Mouse (Mus musculus) limb, embryonic 12.5 days (tissue): ENCODE measurements around the gene Trim46. TPM values are rescaled to one million over a fixed set of nuclear protein-coding genes. Genes with fewer than 3 reads are reported as not detected.

Experiments
- ATAC-seq: fragments of 200-750 bp; cut with Nextera tagmentation; 2 replicates; pipeline ENCODE4 v1.8.0; 2017; ENCODE audit warnings: low read depth, moderate TSS enrichment; ENCODE audit not compliant: insufficient number of reproducible peaks, insufficient read depth, low FRiP score, low TSS enrichment
- H3K27ac ChIP-seq: fragments of 300-500 bp; sonication (generic); 2 replicates; pipeline ENCODE4 v1.5.1; 2016; ENCODE audit warnings: mild to moderate bottlenecking, moderate library complexity
- H3K27me3 ChIP-seq: fragments of 300-500 bp; sonication (generic); 2 replicates; pipeline ENCODE4 v1.6.1; 2016; ENCODE audit warnings: mild to moderate bottlenecking, moderate library complexity
- H3K36me3 ChIP-seq: fragments of 300-500 bp; sonication (generic); 2 replicates; pipeline ENCODE4 v1.6.1; 2016; ENCODE audit warnings: mild to moderate bottlenecking, moderate library complexity
- H3K4me1 ChIP-seq: fragments of 300-500 bp; sonication (generic); replicated peaks from 2 replicates; pipeline ENCODE4 v1.6.1; 2016
- H3K4me2 ChIP-seq: fragments of 300-500 bp; sonication (generic); 2 replicates; pipeline ENCODE4 v1.6.1; 2016; ENCODE audit warnings: mild to moderate bottlenecking, moderate library complexity
- H3K4me3 ChIP-seq: fragments of 300-500 bp; sonication (generic); replicated peaks from 2 replicates; pipeline ENCODE4 v1.5.1; 2016; ENCODE audit warnings: mild to moderate bottlenecking
- H3K9ac ChIP-seq: fragments of 300-500 bp; sonication (generic); replicated peaks from 2 replicates; pipeline ENCODE4 v1.6.1; 2016; ENCODE audit warnings: mild to moderate bottlenecking, moderate library complexity
- H3K9me3 ChIP-seq: fragments of 300-500 bp; sonication (generic); 2 replicates; pipeline ENCODE4 v1.6.1; 2016; ENCODE audit warnings: mild to moderate bottlenecking, moderate library complexity
- WGBS: fragments of 180-500 bp; shearing (Covaris S2); methylation state at CpG from one replicate; pipeline ENCODE4 v1.1.7; 2016; 5-methylcytosine and 5-hydroxymethylcytosine counted together
- polyA plus RNA-seq: library from polyadenylated mRNA; unstranded; fragments of >200 nt; fragmentation: Nextera tagmentation; extraction: Ambion mirVana; gene quantifications from 2 replicates; pipeline ENCODE4 v1.2.1, GENCODE M21; 2016

Trim46 gene
- polyA plus RNA-seq = 6.1 and 6.3 TPM in 2 replicates

GRCm38 (mm10) chr3:89246261-89247100 is at the start of gene Trim46:
TSS of gene Trim46 (minus strand) at chr3:89246309.
- Histone ChIP-seq H3K4me1 (peaks cover 54% of the 10 kb centered on the region), H3K9ac (peak within 1 kb of the TSS; percentile 85), H3K27me3 (no peaks in the 10 kb centered on the region), H3K36me3 (peaks cover 35% of the 10 kb centered on the region), H3K4me2 (peak within 1 kb of the TSS; percentile 93), H3K27ac (peak within 1 kb of the TSS; percentile 77), H3K9me3 (no peaks in the 10 kb centered on the region), H3K4me3 (peak within 1 kb of the TSS; percentile 82)
- ATAC-seq = peak; percentile 43
- under 1% methylated on average over 41 of the region's 42 CpGs for WGBS

GRCm38 (mm10) chr3:89295685-89296230 is 49.6 kb upstream of the Trim46 start:
- WGBS = 79% methylated on average over 8 of the region's 8 CpGs
- no peak for ATAC-seq

GRCm38 (mm10) chr3:89294195-89294594 is 48.1 kb upstream of the Trim46 start:
- no peaks in the 10 kb centered on the region for H3K9me3 ChIP-seq
- H3K27me3 ChIP-seq = no peaks in the 10 kb centered on the region
- WGBS = 74% methylated on average over 5 of the region's 5 CpGs
- H3K4me3 ChIP-seq = no peak overlapping the region
- peaks cover 23% of the 10 kb centered on the region for H3K4me1 ChIP-seq
- no peak overlapping the region for H3K27ac ChIP-seq
- ATAC-seq = no peak
- no peak overlapping the region for H3K4me2 ChIP-seq
- no peak overlapping the region for H3K9ac ChIP-seq
- H3K36me3 ChIP-seq = no peaks in the 10 kb centered on the region

More at GRCm38 (mm10) chr3:89295685-89296230, 49.6 kb upstream of the Trim46 start:
- H3K27ac ChIP-seq = no peak overlapping the region
- H3K9ac ChIP-seq = no peak overlapping the region
- H3K36me3 ChIP-seq = no peaks in the 10 kb centered on the region
- H3K4me2 ChIP-seq = no peak overlapping the region
- peaks cover 28% of the 10 kb centered on the region for H3K4me1 ChIP-seq
- H3K27me3 ChIP-seq = no peaks in the 10 kb centered on the region
- H3K4me3 ChIP-seq = no peak overlapping the region
- no peaks in the 10 kb centered on the region for H3K9me3 ChIP-seq

GRCm38 (mm10) chr3:89293247-89293918 is 47.3 kb upstream of the Trim46 start:
- Histone ChIP-seq H3K9ac (no peak overlapping the region), H3K27me3 (no peaks in the 10 kb centered on the region; the same call in 1 of the 2 replicates), H3K9me3 (no peaks in the 10 kb centered on the region), H3K4me3 (no peak overlapping the region), H3K4me2 (no peak overlapping the region), H3K4me1 (peaks cover 31% of the 10 kb centered on the region), H3K27ac (no peak overlapping the region), H3K36me3 (no peaks in the 10 kb centered on the region)
- no peak for ATAC-seq
- 93% methylated on average over 11 of the region's 11 CpGs for WGBS

- no peak for ATAC-seq
- Histone ChIP-seq H3K9me3 (no peaks in the 10 kb centered on the region), H3K27me3 (no peaks in the 10 kb centered on the region; the same call in 1 of the 2 replicates), H3K27ac (0 out of 2 replicates have a peak overlapping the region, but pooled peaks have one; percentile 25), H3K4me1 (peaks cover 38% of the 10 kb centered on the region), H3K9ac (no peak overlapping the region), H3K4me3 (no peak overlapping the region), H3K4me2 (no peak overlapping the region), H3K36me3 (no peaks in the 10 kb centered on the region)
- WGBS = 66% methylated on average over 5 of the region's 5 CpGs
These were observed 46.2 kb upstream of the Trim46 start for GRCm38 (mm10) chr3:89292303-89292702.

- no peaks in the 10 kb centered on the region; the same call in 1 of the 2 replicates for H3K27me3 ChIP-seq
- WGBS = 59% methylated on average over 10 of the region's 10 CpGs
- no peak overlapping the region for H3K9ac ChIP-seq
- H3K4me3 ChIP-seq = no peak overlapping the region
- no peaks in the 10 kb centered on the region for H3K9me3 ChIP-seq
- H3K4me2 ChIP-seq = no peak overlapping the region
- peaks cover 42% of the 10 kb centered on the region for H3K4me1 ChIP-seq
- H3K27ac ChIP-seq = peak overlapping the region; percentile 78; the same call in 1 of the 2 replicates
- ATAC-seq = no peak
- H3K36me3 ChIP-seq = no peaks in the 10 kb centered on the region
These were observed 45.8 kb upstream of the Trim46 start for GRCm38 (mm10) chr3:89291874-89292273.

GRCm38 (mm10) chr3:89288503-89288928 is 42.4 kb upstream of the Trim46 start:
- no peak for ATAC-seq
- Histone ChIP-seq H3K4me1 (peaks cover 50% of the 10 kb centered on the region), H3K27me3 (peaks cover 4% of the 10 kb centered on the region; the same call in 1 of the 2 replicates), H3K36me3 (no peaks in the 10 kb centered on the region), H3K4me2 (no peak overlapping the region), H3K9ac (no peak overlapping the region), H3K27ac (no peak overlapping the region), H3K4me3 (no peak overlapping the region), H3K9me3 (no peaks in the 10 kb centered on the region)
- 45% methylated on average over 7 of the region's 7 CpGs for WGBS

- no peaks in the 10 kb centered on the region for H3K36me3 ChIP-seq
- H3K27ac ChIP-seq = 0 out of 2 replicates have a peak overlapping the region, but pooled peaks have one; percentile 26
- H3K4me1 ChIP-seq = peaks cover 49% of the 10 kb centered on the region
- no peaks in the 10 kb centered on the region for H3K9me3 ChIP-seq
- no peak overlapping the region for H3K4me3 ChIP-seq
- no peak for ATAC-seq
- 52% methylated on average over 5 of the region's 5 CpGs for WGBS
- peaks cover 4% of the 10 kb centered on the region; the same call in 1 of the 2 replicates for H3K27me3 ChIP-seq
- 0 out of 2 replicates have a peak overlapping the region, but pooled peaks have one; percentile 0 for H3K9ac ChIP-seq
- no peak overlapping the region for H3K4me2 ChIP-seq
These were observed 41.2 kb upstream of the Trim46 start for GRCm38 (mm10) chr3:89287286-89287685.

- no peaks in the 10 kb centered on the region for H3K9me3 ChIP-seq
- no peak overlapping the region for H3K9ac ChIP-seq
- no peaks in the 10 kb centered on the region for H3K36me3 ChIP-seq
- WGBS = 44% methylated on average over 2 of the region's 2 CpGs
- no peak for ATAC-seq
- no peak overlapping the region for H3K4me2 ChIP-seq
- peaks cover 10% of the 10 kb centered on the region for H3K27me3 ChIP-seq
- H3K4me3 ChIP-seq = no peak overlapping the region
- H3K27ac ChIP-seq = no peak overlapping the region
- peaks cover 46% of the 10 kb centered on the region for H3K4me1 ChIP-seq
These were observed 39.4 kb upstream of the Trim46 start for GRCm38 (mm10) chr3:89285526-89285925.

GRCm38 (mm10) chr3:89284261-89284660 is 38.2 kb upstream of the Trim46 start:
- peaks cover 53% of the 10 kb centered on the region for H3K4me1 ChIP-seq
- no peak for ATAC-seq
- H3K9me3 ChIP-seq = no peaks in the 10 kb centered on the region
- no peaks in the 10 kb centered on the region for H3K36me3 ChIP-seq
- H3K9ac ChIP-seq = no peak overlapping the region
- H3K27ac ChIP-seq = no peak overlapping the region
- H3K4me3 ChIP-seq = no peak overlapping the region
- peaks cover 18% of the 10 kb centered on the region for H3K27me3 ChIP-seq
- H3K4me2 ChIP-seq = no peak overlapping the region
- 90% methylated on average over 3 of the region's 3 CpGs for WGBS

- Histone ChIP-seq H3K27me3 (peaks cover 18% of the 10 kb centered on the region), H3K4me3 (no peak overlapping the region), H3K27ac (no peak overlapping the region), H3K36me3 (no peaks in the 10 kb centered on the region), H3K4me1 (peaks cover 57% of the 10 kb centered on the region), H3K9ac (no peak overlapping the region), H3K9me3 (no peaks in the 10 kb centered on the region), H3K4me2 (no peak overlapping the region; the same call in 1 of the 2 replicates)
- ATAC-seq = no peak
- WGBS = 21% methylated on average over 4 of the region's 4 CpGs
These were observed 36.2 kb upstream of the Trim46 start for GRCm38 (mm10) chr3:89282291-89282643.
